Mouse (Mus musculus) kidney, postnatal 25 days (tissue): Measurements from ENCODE around the gene Atp2a3.

Source experiments
- DNase-seq, 2 experiments: peaks; one replicate each; pipeline ENCODE4 v3.0.0; 2021; ENCODE audit warnings: mixed read lengths in 2 of 2

Atp2a3 gene

DNA sequence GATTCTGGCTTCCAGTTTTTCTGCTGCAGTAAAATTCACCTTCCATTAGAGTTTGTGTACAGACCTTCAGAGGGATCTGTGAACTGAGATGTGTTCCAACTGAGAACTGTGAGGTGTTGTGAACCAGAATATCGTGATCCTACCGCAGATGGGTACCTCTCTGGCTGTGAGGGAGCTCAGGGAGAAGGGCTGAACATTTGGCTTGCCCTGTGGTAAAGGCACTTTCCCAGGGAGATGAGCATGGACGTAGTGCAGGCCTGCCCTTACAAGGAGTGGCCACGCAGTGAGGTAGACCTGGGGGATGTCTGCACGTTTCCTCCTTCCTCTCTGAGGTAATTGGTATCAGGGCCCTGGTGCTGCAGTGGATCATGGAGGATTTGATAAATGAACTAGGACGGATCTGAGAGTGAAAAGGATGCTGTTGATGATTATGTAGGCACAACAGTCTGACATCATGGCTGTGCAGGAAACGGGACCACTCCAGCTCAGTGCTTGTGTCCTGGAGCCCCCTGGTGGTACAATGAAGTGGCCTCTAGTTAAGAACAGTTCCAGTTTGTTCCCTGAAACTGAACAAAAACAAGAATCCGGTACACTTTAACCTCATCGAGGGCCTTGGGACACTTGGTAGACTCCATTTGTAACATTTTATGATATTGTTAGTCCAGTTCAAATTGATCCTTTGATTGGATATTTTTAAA is 78.3 kb downstream of the Atp2a3 start:
- DNase-seq = peak; percentile 76 to 86
